Mouse (Mus musculus): ENCODE measurements around the gene Rfc1.

The Rfc1 gene

GRCm38 (mm10) chr5:65335298-65336074 is at the start of gene Rfc1:
Gene Rfc1 (minus strand): TSS chr5:65335670.
- in situ Hi-C loops (cut with MseI, MboI), result no loop called here

- in situ Hi-C loops (cut with MseI, MboI), result no loop called here
Measured at GRCm38 (mm10) chr5:65374746-65375145, 39.3 kb upstream of the Rfc1 start.

DNA sequence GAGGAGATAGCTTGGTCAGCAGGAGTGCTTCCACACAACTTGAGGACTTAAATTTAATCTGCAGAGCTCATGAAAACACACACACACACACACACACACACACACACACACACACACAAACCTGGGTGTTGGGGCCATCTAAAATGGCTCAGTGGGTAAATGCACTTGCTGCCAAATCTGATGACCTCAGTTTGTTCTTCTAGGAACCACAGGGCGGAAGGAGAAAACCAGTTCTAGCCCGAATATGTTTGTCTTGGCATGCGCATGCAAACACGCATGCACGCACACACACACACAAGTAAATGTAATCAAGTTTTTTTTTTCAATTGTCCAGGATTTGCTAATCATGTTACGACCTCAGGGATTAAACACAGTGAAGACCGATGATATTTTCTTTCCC is 36.1 kb upstream of the Rfc1 start:
- in situ Hi-C loops (cut with MseI, MboI), result no loop called here

DNA sequence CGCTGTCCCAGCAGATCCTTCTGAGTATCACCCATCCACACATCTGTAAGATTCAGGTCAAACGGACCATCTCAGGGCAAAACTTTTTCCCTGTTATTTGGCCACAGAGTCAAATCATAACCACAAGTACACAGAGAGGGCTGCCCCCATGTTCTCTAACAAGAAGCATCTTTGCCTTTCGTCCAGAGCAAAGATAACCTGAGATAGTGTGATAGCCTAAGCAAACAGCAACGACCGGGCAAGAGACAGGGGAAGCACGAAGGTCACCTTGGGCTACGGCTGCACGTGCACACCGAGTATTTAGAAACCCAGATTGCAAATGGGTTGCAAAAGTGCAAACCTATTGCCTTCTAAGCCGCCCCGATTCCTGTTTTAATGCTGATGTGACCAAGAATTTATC is 32.4 kb upstream of the Rfc1 start:
- in situ Hi-C loops (cut with MseI, MboI), result no loop called here

DNA sequence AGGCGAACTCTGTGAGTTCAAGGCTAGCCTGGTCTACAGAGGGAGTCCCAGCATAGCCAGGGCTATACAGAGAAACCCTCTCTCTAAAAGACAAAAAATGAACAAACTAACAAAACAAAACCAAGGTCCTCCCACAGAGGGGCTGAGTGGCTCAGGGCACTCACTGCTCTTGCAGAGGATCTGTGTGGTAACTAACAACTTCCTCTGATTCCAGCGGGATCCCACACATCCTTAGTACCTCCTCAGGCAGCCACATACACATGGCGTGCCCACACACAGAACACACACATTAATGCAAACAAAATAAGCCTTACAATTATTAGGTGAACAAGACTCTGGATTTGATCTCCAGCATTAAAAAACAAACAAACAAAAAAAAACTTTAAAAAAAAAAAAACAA is 22.3 kb upstream of the Rfc1 start:
- in situ Hi-C loops (cut with MseI, MboI), result no loop called here

DNA sequence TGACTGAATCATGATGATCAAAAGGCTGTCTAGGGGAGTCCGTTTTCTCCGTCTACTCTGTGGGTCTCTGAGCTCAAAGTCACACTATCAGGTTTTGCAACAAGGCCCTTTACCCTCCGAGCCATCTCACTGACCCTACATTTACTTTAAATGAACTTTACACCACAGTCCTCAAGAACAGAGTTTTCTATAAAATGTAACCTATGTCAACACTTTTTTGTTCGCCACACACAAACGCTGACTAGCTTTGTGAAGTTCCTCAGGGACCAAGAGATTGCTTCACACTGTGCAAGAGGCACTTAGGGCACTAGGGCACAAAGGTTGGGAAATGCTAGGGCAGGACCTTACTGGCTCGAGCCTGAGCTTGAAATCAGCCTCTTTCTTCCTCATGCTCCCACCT is 21.4 kb upstream of the Rfc1 start:
- in situ Hi-C loops (cut with MseI, MboI), result no loop called here

DNA sequence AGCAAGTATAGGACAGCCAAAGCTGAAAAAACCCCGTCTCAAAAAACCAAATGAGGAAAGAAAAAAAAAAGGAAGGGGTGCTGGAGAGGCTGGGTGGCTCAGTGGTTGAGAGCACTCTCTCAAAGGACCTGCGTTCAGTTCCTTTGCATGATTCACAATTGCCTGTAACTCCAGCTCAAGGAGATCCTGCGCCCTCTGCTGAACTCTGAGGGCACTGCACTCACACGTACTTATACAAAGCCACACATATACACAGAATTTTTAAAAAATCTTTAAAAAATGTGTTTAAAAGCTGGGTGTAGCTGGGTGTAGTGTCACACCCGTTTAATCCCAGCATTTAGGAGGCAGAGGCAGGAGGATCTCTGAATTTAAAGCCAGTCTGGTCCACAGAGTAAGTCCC is 19.5 kb upstream of the Rfc1 start:
- in situ Hi-C loops (cut with MseI, MboI), result no loop called here

- in situ Hi-C loops (cut with MseI, MboI), result no loop called here
Measured at GRCm38 (mm10) chr5:65354097-65354496, 18.6 kb upstream of the Rfc1 start.

- in situ Hi-C loops (cut with MseI, MboI), result no loop called here
Measured at GRCm38 (mm10) chr5:65350508-65350907, 15.0 kb upstream of the Rfc1 start.

DNA sequence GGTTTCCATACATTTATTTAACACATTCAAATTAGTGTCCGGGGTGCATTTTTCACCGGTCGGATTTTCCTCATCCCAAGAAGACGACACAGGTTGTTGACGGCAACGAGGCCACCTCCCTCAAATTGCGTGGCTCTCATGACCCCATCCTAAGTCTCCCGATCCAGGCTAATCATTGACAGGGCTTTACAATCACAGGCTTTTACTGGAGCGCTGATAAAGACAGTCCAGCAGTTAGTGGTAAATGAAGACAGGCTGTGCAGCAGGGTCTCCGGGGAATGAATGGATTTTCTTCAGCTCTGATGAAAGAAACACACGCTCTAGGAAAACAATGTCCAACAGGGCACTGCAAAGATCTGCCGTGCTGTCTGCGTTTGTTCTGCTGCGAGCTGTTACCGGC is 12.7 kb upstream of the Rfc1 start, which contains the start of gene Klb:
Gene Klb, plus strand, starts transcription at position 147 of the 400 bp plus-strand sequence.
- in situ Hi-C loops (cut with MseI, MboI), result no loop called here

DNA sequence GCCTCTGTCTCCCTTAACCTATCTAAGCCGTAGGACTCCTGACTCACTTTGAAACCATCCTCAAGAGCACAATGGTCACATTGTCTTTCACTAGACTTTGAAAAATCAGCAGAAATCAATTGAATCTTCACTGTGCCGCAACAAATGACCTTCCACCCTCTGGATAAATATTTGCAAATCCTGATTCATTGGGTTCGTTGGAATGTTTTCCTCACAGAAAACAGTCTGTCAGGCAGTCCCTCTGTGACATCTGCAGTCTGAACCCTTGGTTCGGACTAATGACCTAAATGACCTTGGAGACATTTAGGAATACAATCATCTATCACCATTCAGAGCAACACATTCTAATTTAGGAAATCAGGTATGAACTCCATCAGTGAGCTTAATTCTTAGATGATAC is 4.7 kb upstream of the Rfc1 start:
- in situ Hi-C loops (cut with MseI, MboI), result no loop called here

DNA sequence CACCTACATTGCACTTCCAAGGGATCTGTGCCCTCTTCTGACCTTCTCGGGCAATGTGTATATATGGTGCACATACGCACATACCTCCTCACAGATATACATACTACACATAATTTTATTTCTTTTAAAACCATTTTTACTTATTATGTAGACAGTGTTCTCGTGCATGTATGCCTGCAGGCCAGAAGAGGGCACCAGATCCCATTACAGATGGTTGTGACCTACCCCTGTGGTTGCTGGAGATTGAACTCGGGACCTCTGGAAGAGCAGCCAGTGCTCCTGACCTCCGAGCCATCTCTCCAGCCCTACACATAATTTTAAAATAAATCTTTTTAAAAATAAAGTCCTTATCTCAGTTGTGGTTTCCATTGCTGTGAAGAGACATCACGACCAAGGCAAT is 2.9 kb upstream of the Rfc1 start:
- in situ Hi-C loops (cut with MseI, MboI), result no loop called here

- in situ Hi-C loops (cut with MseI, MboI), result no loop called here
Measured at GRCm38 (mm10) chr5:65336075-65336355, 545 bp upstream of the Rfc1 start.

DNA sequence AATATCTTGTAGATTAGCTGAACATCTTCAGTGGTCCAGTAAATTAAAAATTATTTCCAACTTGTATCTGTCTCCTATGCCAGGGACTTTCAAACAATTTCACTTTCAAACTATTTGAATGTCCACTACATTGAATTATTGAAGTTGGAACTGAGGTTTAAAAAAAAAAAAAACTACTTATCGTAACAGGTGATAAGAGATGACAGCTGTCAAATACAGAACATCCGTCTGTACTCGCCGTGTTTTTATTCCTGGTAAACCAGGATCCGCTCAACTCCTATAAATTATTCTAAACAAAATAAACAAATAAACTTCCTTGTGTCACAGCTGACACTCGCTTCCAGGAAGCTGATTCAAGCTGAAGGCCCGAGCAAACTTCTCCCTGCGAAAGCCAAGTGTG is 682 bp downstream of the Rfc1 start:
- in situ Hi-C loops (cut with MseI, MboI), result no loop called here

DNA sequence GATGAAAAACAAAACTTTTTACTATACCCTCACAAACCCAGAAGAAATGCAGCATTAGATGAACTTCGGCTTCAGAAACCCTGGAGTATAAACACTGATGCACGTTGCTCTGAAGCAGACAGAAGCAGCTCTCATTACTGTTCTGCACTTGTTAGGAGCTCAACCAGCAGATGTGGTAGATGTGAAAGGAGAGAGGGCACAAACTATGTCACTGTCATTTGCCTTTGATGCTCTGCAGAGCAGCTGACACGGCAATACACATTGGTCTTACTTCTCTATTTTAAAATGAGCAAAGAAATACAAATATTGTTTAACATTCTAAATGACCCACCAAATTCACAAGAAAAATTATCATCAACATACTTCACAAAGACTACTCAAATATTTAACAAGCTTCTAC is 5.5 kb downstream of the Rfc1 start:
- in situ Hi-C loops (cut with MseI, MboI), result no loop called here

GRCm38 (mm10) chr5:65326212-65326611 is 9.3 kb downstream of the Rfc1 start:
- in situ Hi-C loops (cut with MseI, MboI), result no loop called here

- in situ Hi-C loops (cut with MseI, MboI), result no loop called here
Measured at GRCm38 (mm10) chr5:65324758-65325355, 10.6 kb downstream of the Rfc1 start.

DNA sequence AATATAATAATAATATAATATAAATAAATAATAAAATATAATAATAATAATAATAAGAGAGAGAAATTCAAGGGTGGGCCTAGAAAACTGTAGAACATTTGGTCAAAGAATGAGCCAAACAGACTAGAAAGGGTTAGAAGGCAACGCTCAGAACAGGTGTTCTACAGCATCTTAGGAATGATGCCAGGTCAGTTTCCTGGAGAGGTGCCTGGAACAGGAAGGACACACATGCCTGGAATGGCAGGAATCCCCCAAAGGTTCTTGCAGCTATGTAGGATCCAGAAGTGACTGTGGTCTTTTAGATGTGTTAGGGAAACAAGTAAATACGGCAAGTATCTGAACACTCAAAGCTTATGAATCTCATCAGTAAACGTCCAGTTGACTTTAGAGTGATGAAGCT is 11.2 kb downstream of the Rfc1 start:
- in situ Hi-C loops (cut with MseI, MboI), result no loop called here

- in situ Hi-C loops (cut with MseI, MboI), result no loop called here
Measured at GRCm38 (mm10) chr5:65322165-65322564, 13.3 kb downstream of the Rfc1 start.

DNA sequence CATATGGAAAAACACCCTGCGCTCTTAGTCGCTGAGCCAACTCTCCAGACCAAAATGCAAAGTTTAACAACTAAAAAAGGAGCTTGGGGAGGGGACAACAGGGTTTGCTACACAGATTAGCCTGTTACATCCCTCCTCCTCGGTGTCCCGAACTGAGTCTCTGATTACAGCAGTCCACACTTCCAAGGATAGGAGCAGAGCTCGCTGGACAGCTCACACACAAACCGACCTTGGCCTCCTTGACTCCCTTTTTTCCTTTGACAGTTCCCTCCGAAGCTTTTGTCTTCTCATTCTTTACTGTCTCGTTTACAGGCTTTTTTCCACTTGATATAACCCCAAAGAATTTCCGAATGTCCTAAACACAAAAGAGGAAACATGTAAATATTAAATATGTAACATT is 16.3 kb downstream of the Rfc1 start:
- in situ Hi-C loops (cut with MseI, MboI), result no loop called here

DNA sequence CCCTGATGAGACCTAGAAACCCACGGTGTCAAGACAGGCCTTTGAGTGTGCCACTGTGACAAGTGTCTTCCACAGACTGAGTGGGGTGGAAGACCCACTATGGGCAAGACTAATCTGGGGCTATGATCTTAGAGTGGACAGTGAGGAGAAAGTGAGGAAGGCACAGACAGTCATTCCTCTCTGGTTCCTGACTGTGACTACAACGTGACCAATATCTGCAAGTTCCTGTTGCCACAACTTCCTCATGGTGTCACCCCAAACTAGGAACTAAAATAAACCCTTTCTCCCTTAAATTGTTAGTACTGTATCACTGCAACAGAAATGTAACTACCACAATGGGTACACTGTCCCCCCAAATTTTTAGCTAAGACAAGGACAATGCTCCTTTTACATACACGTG is 26.6 kb downstream of the Rfc1 start:
- in situ Hi-C loops (cut with MseI, MboI), result no loop called here

DNA sequence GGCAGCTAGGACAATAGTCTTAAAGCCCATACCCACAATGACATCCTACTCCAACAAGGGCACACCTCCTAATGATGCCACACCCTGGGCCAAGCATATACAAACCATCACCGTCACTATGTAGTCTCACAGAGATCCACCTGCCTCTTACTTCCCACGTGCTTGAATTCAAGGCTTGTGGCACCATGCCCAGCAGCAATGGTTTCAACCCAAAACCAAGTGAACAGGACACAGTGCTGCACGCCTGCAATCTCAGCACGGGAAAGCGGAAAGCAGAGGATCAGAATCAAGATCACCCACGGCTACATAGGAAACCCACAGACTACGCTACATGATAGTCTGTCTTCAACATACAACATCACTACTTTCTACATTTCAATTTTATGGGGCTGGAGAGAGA is 27.3 kb downstream of the Rfc1 start:
- in situ Hi-C loops (cut with MseI, MboI), result no loop called here

DNA sequence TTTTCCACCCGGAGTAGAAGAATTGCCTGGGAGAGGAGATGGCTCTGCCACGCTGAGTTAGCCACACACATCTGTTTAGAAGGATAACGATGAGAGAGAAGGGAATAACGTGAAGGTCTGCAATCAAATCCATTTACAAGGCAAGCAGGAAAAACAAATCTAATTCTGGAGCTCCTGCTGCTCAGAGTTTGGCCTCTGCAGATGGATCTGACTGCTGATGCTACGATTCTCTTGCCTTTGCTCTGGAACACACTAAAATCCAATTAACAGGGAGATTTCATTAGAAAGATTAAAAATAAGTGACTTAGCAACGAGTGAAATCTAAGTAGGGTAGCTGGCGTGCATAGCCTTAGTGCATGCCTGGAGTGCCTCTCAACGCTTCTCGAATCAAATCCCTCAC is 30.0 kb downstream of the Rfc1 start:
- in situ Hi-C loops (cut with MseI, MboI), result no loop called here

GRCm38 (mm10) chr5:65300121-65300520 is 35.3 kb downstream of the Rfc1 start:
- in situ Hi-C loops (cut with MseI, MboI), result no loop called here
